Mouse (Mus musculus) right cerebral cortex, postnatal 36 days (tissue): ENCODE measurements around the gene Aatf.

ENCODE experiments used
- DNase-seq, 2 experiments: peaks; one replicate each; pipeline ENCODE4 v3.0.0; 2022; ENCODE audit warnings: low spot score in 2 of 2, mixed read lengths in 1 of 2

Aatf gene

DNA sequence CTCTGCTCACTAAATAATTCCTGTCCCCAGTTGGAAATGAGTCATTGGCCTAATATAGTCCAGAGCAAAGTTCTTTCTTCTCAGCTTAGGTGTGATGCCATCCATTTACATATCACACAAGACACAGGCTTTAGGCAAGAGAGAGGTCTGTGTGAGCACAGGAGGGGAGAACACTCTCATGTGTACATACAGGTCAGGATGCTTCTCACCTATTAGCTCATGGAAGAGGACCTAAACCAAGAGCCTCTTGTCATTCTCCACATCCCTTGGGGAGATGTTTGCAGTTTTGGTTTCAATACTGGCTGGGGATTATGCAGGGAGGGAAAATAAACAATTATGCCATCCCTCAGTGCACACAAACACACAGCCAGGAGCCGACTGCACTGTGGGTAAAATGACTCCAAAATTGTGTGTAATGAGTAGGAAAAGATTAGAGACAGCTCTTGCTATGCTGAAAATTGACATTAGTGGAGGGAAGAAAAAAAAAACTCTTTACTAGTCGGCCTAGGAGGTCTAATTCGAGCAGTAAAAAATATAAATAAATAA lies 137.3 kb downstream of the Aatf start:
- DNase-seq: no peak

- no peak for DNase-seq
These were observed 140.2 kb downstream of the Aatf start for GRCm38 (mm10) chr11:84373122-84373521.
